Mouse (Mus musculus): ENCODE data around the gene Ltf. TPM values are rescaled to one million over a fixed set of nuclear protein-coding genes. Genes with fewer than 3 reads are reported as not detected.

Gene Ltf
- polyA plus RNA-seq, 1 experiment: 3.5 TPM

GRCm38 (mm10) chr9:111087960-111088359, 68.9 kb downstream of the Ltf start:
- Histone ChIP-seq H3K4me3 (ENCODE audit: control insufficient read depth, insufficient read depth, low read length) (no peak overlapping the region), H3K27me3 (ENCODE audit: control insufficient read depth, insufficient read depth, low read length) (no peaks in the 10 kb centered on the region), H3K4me1 (replicated peaks; ENCODE audit: control insufficient read depth, insufficient read depth, low read length) (no peaks in the 10 kb centered on the region), H3K36me3 (ENCODE audit: control insufficient read depth, insufficient read depth, low read length) (no peaks in the 10 kb centered on the region), H3K27ac (ENCODE audit: control insufficient read depth, insufficient read depth, low read length) (no peak overlapping the region)
- TF ChIP-seq CTCF (IDR thresholded peaks at IDR 0.05; ENCODE audit: borderline replicate concordance, control insufficient read depth, extremely low read depth, insufficient read depth, low read length, poor library complexity) (no peak), POLR2A (IDR thresholded peaks at IDR 0.05; ENCODE audit: control insufficient read depth, extremely low read depth, insufficient read depth, low read length, poor library complexity) (no peak)
- no peak for DNase-seq
- 69% methylated on average over 5 of the region's 5 CpGs for WGBS

- no peak overlapping the region for H3K27ac ChIP-seq (ENCODE audit: control insufficient read depth, insufficient read depth, low read length)
- no peaks in the 10 kb centered on the region for H3K36me3 ChIP-seq (ENCODE audit: control insufficient read depth, insufficient read depth, low read length)
- no peak for DNase-seq
- no peaks in the 10 kb centered on the region for H3K27me3 ChIP-seq (ENCODE audit: control insufficient read depth, insufficient read depth, low read length)
- no peak for TF ChIP-seq CTCF (IDR thresholded peaks at IDR 0.05; ENCODE audit: borderline replicate concordance, control insufficient read depth, extremely low read depth, insufficient read depth, low read length, poor library complexity)
- TF ChIP-seq POLR2A (IDR thresholded peaks at IDR 0.05; ENCODE audit: control insufficient read depth, extremely low read depth, insufficient read depth, low read length, poor library complexity): no peak
- no peaks in the 10 kb centered on the region for H3K4me1 ChIP-seq (replicated peaks; ENCODE audit: control insufficient read depth, insufficient read depth, low read length)
- H3K4me3 ChIP-seq (ENCODE audit: control insufficient read depth, insufficient read depth, low read length): no peak overlapping the region
- 87% methylated on average over 7 of the region's 7 CpGs for WGBS
Observed at GRCm38 (mm10) chr9:111088886-111089285, 69.8 kb downstream of the Ltf start.

Other genes with a start within 250 kb of the Ltf start
- gene Prss42, start 221.1 kb upstream of the Ltf start, polyA plus RNA-seq (2012; rRNA removed): not detected in 2 replicates
- gene Prss44, start 205.3 kb upstream of the Ltf start, polyA plus RNA-seq (2012; rRNA removed): 0.11 TPM in 1 of 2 replicates, not detected in the other
- gene Prss43, start 192.6 kb upstream of the Ltf start, polyA plus RNA-seq (2012; rRNA removed): not detected in 2 replicates
- not detected in 2 replicates for gene Prss45, start 184.7 kb upstream of the Ltf start, polyA plus RNA-seq (2012; rRNA removed)
- gene Prss46, start 174.8 kb upstream of the Ltf start, polyA plus RNA-seq (2012; rRNA removed): 0.08 TPM in 1 of 2 replicates, not detected in the other
- gene Prss50, start 161.3 kb upstream of the Ltf start, polyA plus RNA-seq (2012; rRNA removed): 0.19 and 0.22 TPM in 2 replicates
- gene Als2cl, start 139.4 kb upstream of the Ltf start, polyA plus RNA-seq (2012; rRNA removed): 142 and 145 TPM in 2 replicates
- 11.3 and 12.3 TPM in 2 replicates for gene Tmie, start 139.2 kb upstream of the Ltf start, polyA plus RNA-seq (2012; rRNA removed)
- 0.74 and 1.7 TPM in 2 replicates for gene Fam240a, start 102.4 kb upstream of the Ltf start, polyA plus RNA-seq (2012; rRNA removed)
- gene Tdgf1, start 73.1 kb upstream of the Ltf start, polyA plus RNA-seq (2012; rRNA removed): 0.47 and 0.66 TPM in 2 replicates
- gene Lrrc2, start 67.7 kb upstream of the Ltf start, polyA plus RNA-seq (2012; rRNA removed): 0.03 and 1.1 TPM in 2 replicates
- 0.57 and 1.1 TPM in 2 replicates for gene Rtp3, start 28.7 kb upstream of the Ltf start, polyA plus RNA-seq (2012; rRNA removed)
- gene Ccrl2, start 38.2 kb downstream of the Ltf start, polyA plus RNA-seq (2012; rRNA removed): 2.3 and 3.6 TPM in 2 replicates
- 8.4 TPM in 2 replicates for gene Lrrfip2, start 98.3 kb downstream of the Ltf start, polyA plus RNA-seq (2012; rRNA removed)

Data from thymus, adult 2 months (tissue).